Mouse (Mus musculus) adipocyte (in vitro differentiated cells): ENCODE data around the gene Rab21.

ENCODE experiments used
- DNase-seq: peaks from one replicate; pipeline ENCODE4 v3.0.0-alpha.2; 2016; ENCODE audit warnings: low spot score

Gene Rab21

GRCm38 (mm10) chr10:115315473-115316171, at the start of gene Rab21:
Rab21 (minus strand) TSS chr10:115315594.
- DNase-seq, result peak; percentile 90

- no peak for DNase-seq
Measured at GRCm38 (mm10) chr10:115363151-115363550, 47.8 kb upstream of the Rab21 start.

GRCm38 (mm10) chr10:115362623-115362964, 47.2 kb upstream of the Rab21 start:
- DNase-seq, result no peak

- peak; percentile 97 for DNase-seq
Measured at GRCm38 (mm10) chr10:115361840-115362622, 46.6 kb upstream of the Rab21 start, which contains the start of gene Tmem19. Tmem19 (minus strand) TSS chr10:115362501.

- DNase-seq, result no peak
Measured at GRCm38 (mm10) chr10:115359066-115359465, 43.7 kb upstream of the Rab21 start.

GRCm38 (mm10) chr10:115358216-115358919, 43.0 kb upstream of the Rab21 start:
- no peak for DNase-seq

- no peak for DNase-seq
Measured at GRCm38 (mm10) chr10:115356106-115356505, 40.7 kb upstream of the Rab21 start.

GRCm38 (mm10) chr10:115355016-115355415, 39.6 kb upstream of the Rab21 start:
- DNase-seq, result no peak

GRCm38 (mm10) chr10:115354553-115354952, 39.2 kb upstream of the Rab21 start:
- DNase-seq, result peak; percentile 26

GRCm38 (mm10) chr10:115350810-115351397, 35.5 kb upstream of the Rab21 start:
- no peak for DNase-seq

- no peak for DNase-seq
Measured at GRCm38 (mm10) chr10:115349509-115349908, 34.1 kb upstream of the Rab21 start.

- DNase-seq, result no peak
Measured at GRCm38 (mm10) chr10:115349029-115349428, 33.6 kb upstream of the Rab21 start.

GRCm38 (mm10) chr10:115348131-115348530, 32.7 kb upstream of the Rab21 start:
- DNase-seq, result no peak

GRCm38 (mm10) chr10:115346444-115346843, 31.1 kb upstream of the Rab21 start:
- no peak for DNase-seq

- DNase-seq, result no peak
Measured at GRCm38 (mm10) chr10:115342771-115343425, 27.5 kb upstream of the Rab21 start.

GRCm38 (mm10) chr10:115339820-115340328, 24.5 kb upstream of the Rab21 start:
- DNase-seq, result no peak

- DNase-seq, result no peak
Measured at GRCm38 (mm10) chr10:115336901-115337300, 21.5 kb upstream of the Rab21 start.

GRCm38 (mm10) chr10:115333528-115333927, 18.1 kb upstream of the Rab21 start:
- peak; percentile 87 for DNase-seq

GRCm38 (mm10) chr10:115332997-115333396, 17.6 kb upstream of the Rab21 start:
- DNase-seq, result no peak

GRCm38 (mm10) chr10:115332420-115332952, 17.1 kb upstream of the Rab21 start:
- DNase-seq, result peak; percentile 70

GRCm38 (mm10) chr10:115329010-115329530, 13.7 kb upstream of the Rab21 start:
- peak; percentile 20 for DNase-seq
